Comparison of ENCODE assay signal across 14 mouse cellular contexts in the genomic region with DNA sequence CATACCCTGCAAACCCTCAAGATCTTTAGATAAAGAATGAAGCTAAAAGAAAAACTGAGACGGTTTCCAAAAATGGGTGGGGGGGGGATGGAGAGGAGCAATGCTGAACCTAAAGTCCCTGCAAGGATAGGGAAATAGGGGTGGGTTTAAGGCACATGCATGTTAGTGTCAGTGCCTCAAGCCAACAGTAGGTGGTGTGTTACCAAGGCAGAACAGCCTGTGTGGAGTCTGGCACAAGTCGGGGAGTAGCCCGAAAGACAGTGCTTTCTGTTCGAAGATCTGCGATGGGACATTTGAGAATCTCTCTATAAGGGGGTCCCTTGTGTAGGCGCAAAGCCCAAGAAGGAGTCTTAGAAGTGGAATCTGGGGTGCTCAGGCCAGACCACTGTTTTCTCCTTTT. TPM values are rescaled to one million over a fixed set of nuclear protein-coding genes. Genes with fewer than 3 reads are reported as not detected.
DNase-seq lines count a peak whose midpoint lies in the region; ATAC-seq and TF ChIP-seq lines count a peak whose summit lies in the region.
"Had no signal": no experiment of that assay in that cellular context is flagged by ENCODE, and none has a peak within 500 bp of the region (broad histone marks: within the 10 kb centered on the region; RNA-seq: fewer than 3 reads in every experiment).

No protein-coding gene starts in this region.

- TF ChIP-seq POLR2A in kidney, adult 2 months (IDR thresholded peaks at IDR 0.05; ENCODE audit: low read depth, low read length): no peak
- TF ChIP-seq POLR2A in brain, embryonic 14.5 days (IDR thresholded peaks at IDR 0.05; ENCODE audit: borderline replicate concordance, extremely low read depth, insufficient read depth, insufficient read length, poor library complexity, severe bottlenecking): no peak

- no peak for TF ChIP-seq EP300 in stomach, postnatal 0 days (optimal IDR thresholded peaks at IDR 0.05)

- no peak overlapping the region for H3K4me3 ChIP-seq in kidney, adult 2 months (ENCODE audit: insufficient read depth, low read depth, low read length)
- H3K4me3 ChIP-seq in midbrain, postnatal 0 days (ENCODE audit: low read depth, low read length): no peak overlapping the region
- no peak overlapping the region for H3K4me3 ChIP-seq in midbrain, embryonic 16.5 days (ENCODE audit: low read depth, low read length)
- H3K4me3 ChIP-seq in stomach, postnatal 0 days (ENCODE audit: low read depth, low read length): no peak overlapping the region
- H3K4me3 ChIP-seq: embryonic facial prominence, embryonic 15.5 days had no signal

- H3K36me3 ChIP-seq in kidney, adult 2 months (ENCODE audit: control insufficient read depth, insufficient read depth, low read length): no peaks in the 10 kb centered on the region
- no peaks in the 10 kb centered on the region for H3K36me3 ChIP-seq in midbrain, postnatal 0 days (ENCODE audit: insufficient read depth, low read length)
- no peaks in the 10 kb centered on the region for H3K36me3 ChIP-seq in midbrain, embryonic 16.5 days (ENCODE audit: control insufficient read depth, insufficient read depth, low read length)
- no peaks in the 10 kb centered on the region for H3K36me3 ChIP-seq in stomach, postnatal 0 days (ENCODE audit: control insufficient read depth, insufficient read depth, low read length)
- H3K36me3 ChIP-seq: embryonic facial prominence, embryonic 15.5 days had no signal

- no peak overlapping the region for H3K27ac ChIP-seq in kidney, adult 2 months (ENCODE audit: insufficient read depth, low read depth, low read length)
- no peak overlapping the region for H3K27ac ChIP-seq in midbrain, postnatal 0 days (ENCODE audit: low read depth, low read length)
- no peak overlapping the region for H3K27ac ChIP-seq in midbrain, embryonic 16.5 days (ENCODE audit: low read length)
- no peak overlapping the region for H3K27ac ChIP-seq in stomach, postnatal 0 days (replicated peaks)
- H3K27ac ChIP-seq: embryonic facial prominence, embryonic 15.5 days had no signal

- H3K4me1 ChIP-seq in kidney, adult 2 months (ENCODE audit: control insufficient read depth, insufficient read depth, low read length): peaks cover 6% of the 10 kb centered on the region; the same call in 1 of the 2 replicates
- no peaks in the 10 kb centered on the region for H3K4me1 ChIP-seq in midbrain, postnatal 0 days (ENCODE audit: insufficient read depth, low read length)
- peaks cover 2% of the 10 kb centered on the region; the same call in 1 of the 2 replicates for H3K4me1 ChIP-seq in midbrain, embryonic 16.5 days (ENCODE audit: control insufficient read depth, insufficient read depth, low read length)
- no peaks in the 10 kb centered on the region; the same call in 1 of the 2 replicates for H3K4me1 ChIP-seq in stomach, postnatal 0 days (replicated peaks; ENCODE audit: control insufficient read depth, insufficient read depth)

- no peaks in the 10 kb centered on the region for H3K9me3 ChIP-seq in midbrain, postnatal 0 days (ENCODE audit: low read length)
- H3K9me3 ChIP-seq in midbrain, embryonic 16.5 days (replicated peaks; ENCODE audit: control insufficient read depth, low read length, poor library complexity, severe bottlenecking): no peaks in the 10 kb centered on the region
- H3K9me3 ChIP-seq in stomach, postnatal 0 days (ENCODE audit: control insufficient read depth, low read length): no peaks in the 10 kb centered on the region
- H3K9me3 ChIP-seq: embryonic facial prominence, embryonic 15.5 days had no signal

- no peak for DNase-seq in kidney, adult 2 months
- no peak for DNase-seq in kidney, adult 8-10 months
- no peak for DNase-seq in midbrain, postnatal 0 days (ENCODE audit: low spot score)
- DNase-seq in brain, embryonic 14.5 days (ENCODE audit: low read depth): no peak
- DNase-seq in stomach, postnatal 0 days (ENCODE audit: low spot score): no peak
- DNase-seq in spleen, postnatal 10 days (ENCODE audit: low spot score in 2 of 2): no peak
- DNase-seq: cerebellum, postnatal 36 days; heart, postnatal 4 days; lung, postnatal 10 days; thymus, postnatal 25 days had no signal

- 92% methylated on average over 6 of the region's 6 CpGs for WGBS in kidney, adult 2 months
- 94% methylated on average over 6 of the region's 6 CpGs for WGBS in midbrain, postnatal 0 days
- WGBS in midbrain, embryonic 16.5 days: 94% methylated on average over 6 of the region's 6 CpGs
- WGBS in stomach, postnatal 0 days: 88% methylated on average over 6 of the region's 6 CpGs

- no peak overlapping the region for H3K4me2 ChIP-seq in midbrain, postnatal 0 days (ENCODE audit: low read depth, low read length, poor library complexity, severe bottlenecking)
- no peak overlapping the region for H3K4me2 ChIP-seq in midbrain, embryonic 16.5 days (ENCODE audit: low read length)
- H3K4me2 ChIP-seq in stomach, postnatal 0 days (replicated peaks; ENCODE audit: low read depth): no peak overlapping the region
- H3K4me2 ChIP-seq: embryonic facial prominence, embryonic 15.5 days had no signal

- no peak overlapping the region for H3K9ac ChIP-seq in midbrain, postnatal 0 days (replicated peaks; ENCODE audit: low read length, poor library complexity, severe bottlenecking)
- H3K9ac ChIP-seq in midbrain, embryonic 16.5 days (ENCODE audit: low read depth, low read length): no peak overlapping the region
- H3K9ac ChIP-seq in stomach, postnatal 0 days (ENCODE audit: low read length): no peak overlapping the region
- H3K9ac ChIP-seq: embryonic facial prominence, embryonic 15.5 days had no signal

- no peaks in the 10 kb centered on the region for H3K27me3 ChIP-seq in kidney, adult 2 months (replicated peaks; ENCODE audit: control insufficient read depth, insufficient read depth, low read length)
- no peaks in the 10 kb centered on the region for H3K27me3 ChIP-seq in midbrain, postnatal 0 days (ENCODE audit: insufficient read depth, low read length)
- no peaks in the 10 kb centered on the region for H3K27me3 ChIP-seq in midbrain, embryonic 16.5 days (ENCODE audit: control insufficient read depth, insufficient read depth, low read depth, low read length)
- no peaks in the 10 kb centered on the region for H3K27me3 ChIP-seq in stomach, postnatal 0 days (ENCODE audit: control insufficient read depth, insufficient read depth, low read length)
- H3K27me3 ChIP-seq: embryonic facial prominence, embryonic 15.5 days had no signal

- ATAC-seq in midbrain, postnatal 0 days (ENCODE audit: low FRiP score): no peak
- no peak for ATAC-seq in midbrain, embryonic 16.5 days
- ATAC-seq in stomach, postnatal 0 days (ENCODE audit: low FRiP score, low TSS enrichment): no peak
- ATAC-seq: intestine, embryonic 16.5 days had no signal

- peak; percentile 49 for TF ChIP-seq CTCF in kidney, adult 2 months (conservative IDR thresholded peaks at IDR 0.05; ENCODE audit: insufficient read depth, insufficient read length, low read depth, low read length)
- peak; percentile 34; the same call in 1 of the 2 replicates for TF ChIP-seq CTCF in midbrain, postnatal 0 days (IDR thresholded peaks at IDR 0.05)
- TF ChIP-seq CTCF in brain, embryonic 14.5 days (IDR thresholded peaks at IDR 0.05; ENCODE audit: borderline replicate concordance, extremely low read depth, insufficient read depth, insufficient read length): peak; percentile 31; the same call in 1 of the 2 replicates
- TF ChIP-seq CTCF in stomach, postnatal 0 days (IDR thresholded peaks at IDR 0.05; ENCODE audit: low read depth): peak; percentile 61

RNA-seq across cellular contexts. Expression of a gene that starts 24.9 kb away (rescaled TPM):
- polyA plus RNA-seq in kidney, adult 2 months (2012; rRNA removed): 4.8 and 9.2 TPM in 2 replicates
- 8.1 and 9.3 TPM in 2 replicates for total RNA-seq in midbrain, postnatal 0 days (2014; rRNA removed)
- polyA plus RNA-seq in midbrain, postnatal 0 days (2015; fragmentation: Nextera tagmentation; extraction: Ambion mirVana): 3.2 and 4.8 TPM in 2 replicates
- 5.7 and 6.0 TPM in 2 replicates for polyA plus RNA-seq in midbrain, embryonic 16.5 days (2015; fragmentation: Nextera tagmentation; extraction: Ambion mirVana)
- polyA plus RNA-seq in brain, embryonic 14.5 days (2012; rRNA removed): 4.7 and 6.6 TPM in 2 replicates
- polyA plus RNA-seq in stomach, postnatal 0 days (2015; fragmentation: Nextera tagmentation; extraction: Ambion mirVana): 5.2 and 8.2 TPM in 2 replicates
- total RNA-seq: granulocyte monocyte progenitor cell, adult 5-6 weeks had no signal
